Mouse (Mus musculus): ENCODE measurements around the gene 4931414P19Rik.

The 4931414P19Rik gene

GRCm38 (mm10) chr14:54544703-54545102 is 61.1 kb downstream of the 4931414P19Rik start:
- DNase-seq (ENCODE audit: low spot score): no peak

- no peak for DNase-seq (ENCODE audit: low spot score)
Observed at GRCm38 (mm10) chr14:54540771-54541170, 65.0 kb downstream of the 4931414P19Rik start.

GRCm38 (mm10) chr14:54538580-54538979 is 67.2 kb downstream of the 4931414P19Rik start:
- no peak for DNase-seq (ENCODE audit: low spot score)
